Mouse (Mus musculus): ENCODE measurements around the gene Gipc3. TPM values are rescaled to one million over a fixed set of nuclear protein-coding genes. Genes with fewer than 3 reads are reported as not detected.

Gipc3 gene
- polyA plus RNA-seq, 1 experiment = 0.01 TPM

DNA sequence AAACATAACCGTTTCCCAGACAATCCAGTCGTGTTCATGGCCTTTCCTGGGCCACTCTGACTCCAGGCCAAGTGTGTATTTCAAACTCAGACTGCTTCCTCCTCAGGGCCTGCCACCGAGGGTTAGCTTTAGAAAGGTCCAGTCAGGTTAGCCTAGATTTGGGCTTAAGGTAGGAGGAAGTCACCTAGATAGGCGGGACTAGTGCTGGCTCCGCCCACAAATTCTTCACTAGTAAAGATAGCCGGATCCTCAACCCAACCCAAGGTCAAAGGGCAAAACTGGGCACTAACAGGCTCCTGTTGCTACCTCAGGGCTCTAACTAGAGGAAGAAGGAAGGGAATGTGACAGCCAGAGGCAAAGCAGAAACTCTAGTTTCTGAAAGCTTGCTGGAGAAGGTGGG lies 56.5 kb downstream of the Gipc3 start:
- Histone ChIP-seq H3K27me3 (ENCODE audit: control insufficient read depth) (peaks cover 54% of the 10 kb centered on the region), H3K36me3 (ENCODE audit: control insufficient read depth) (no peaks in the 10 kb centered on the region), H3K9me3 (ENCODE audit: control insufficient read depth, low read length) (peaks cover 4% of the 10 kb centered on the region; the same call in 1 of the 2 replicates), H3K4me1 (ENCODE audit: control insufficient read depth) (peaks cover 54% of the 10 kb centered on the region), H3K4me3 (replicated peaks) (no peak overlapping the region)
- no peak for TF ChIP-seq TAL1 (IDR thresholded peaks at IDR 0.05; ENCODE audit: low read length)
- no peak for TF ChIP-seq GATA1 (IDR thresholded peaks at IDR 0.05; ENCODE audit: low read length)

GRCm38 (mm10) chr10:81285694-81286450 lies 57.2 kb downstream of the Gipc3 start:
- no peaks in the 10 kb centered on the region for H3K36me3 ChIP-seq (ENCODE audit: control insufficient read depth)
- no peak for TF ChIP-seq GATA1 (IDR thresholded peaks at IDR 0.05; ENCODE audit: low read length)
- no peak for TF ChIP-seq TAL1 (IDR thresholded peaks at IDR 0.05; ENCODE audit: low read length)
- H3K27me3 ChIP-seq (ENCODE audit: control insufficient read depth) = peaks cover 58% of the 10 kb centered on the region
- H3K4me1 ChIP-seq (ENCODE audit: control insufficient read depth) = peaks cover 46% of the 10 kb centered on the region
- H3K4me3 ChIP-seq (replicated peaks) = peak overlapping the region; percentile 52
- peaks cover 4% of the 10 kb centered on the region; the same call in 1 of the 2 replicates for H3K9me3 ChIP-seq (ENCODE audit: control insufficient read depth, low read length)

Other genes starting within 250 kb of the Gipc3 start
- gene Creb3l3, start 244.4 kb downstream of the Gipc3 start, polyA plus RNA-seq (2012) = 0.05 and 0.07 TPM in 2 replicates
- gene Map2k2, start 237.4 kb downstream of the Gipc3 start, polyA plus RNA-seq (2012) = 89.1 and 93.4 TPM in 2 replicates
- 42.0 and 45.8 TPM in 2 replicates for gene Zbtb7a, start 208.0 kb downstream of the Gipc3 start, polyA plus RNA-seq (2012)
- 13.4 and 16.4 TPM in 2 replicates for gene Pias4, start 175.3 kb downstream of the Gipc3 start, polyA plus RNA-seq (2012)
- 124 and 177 TPM in 2 replicates for gene Eef2, start 166.6 kb downstream of the Gipc3 start, polyA plus RNA-seq (2012)
- gene Dapk3, start 160.3 kb downstream of the Gipc3 start, polyA plus RNA-seq (2012) = 8.1 and 8.3 TPM in 2 replicates
- not detected in 2 replicates for gene 4930442H23Rik, start 159.4 kb downstream of the Gipc3 start, polyA plus RNA-seq (2012)
- gene Nmrk2, start 141.2 kb downstream of the Gipc3 start, polyA plus RNA-seq (2012) = not detected in 2 replicates
- gene Atcay, start 112.4 kb downstream of the Gipc3 start, polyA plus RNA-seq (2012) = not detected in 2 replicates
- not detected in 2 replicates for gene Zfr2, start 110.1 kb downstream of the Gipc3 start, polyA plus RNA-seq (2012)
- 0.07 and 0.15 TPM in 2 replicates for gene Matk, start 90.3 kb downstream of the Gipc3 start, polyA plus RNA-seq (2012)
- 43.8 and 44.0 TPM in 2 replicates for gene Mrpl54, start 76.3 kb downstream of the Gipc3 start, polyA plus RNA-seq (2012)
- gene Apba3, start 76.3 kb downstream of the Gipc3 start, polyA plus RNA-seq (2012) = 4.6 and 5.7 TPM in 2 replicates
- 0.01 and 0.02 TPM in 2 replicates for gene Tjp3, start 51.7 kb downstream of the Gipc3 start, polyA plus RNA-seq (2012)
- 4.0 and 4.5 TPM in 2 replicates for gene Pip5k1c, start 50.3 kb downstream of the Gipc3 start, polyA plus RNA-seq (2012)
- 13.2 and 13.3 TPM in 2 replicates for gene Cactin, start 22.2 kb downstream of the Gipc3 start, polyA plus RNA-seq (2012)
- 0.04 TPM in 1 of 2 replicates, not detected in the other for gene Tbxa2r, start 14.5 kb downstream of the Gipc3 start, polyA plus RNA-seq (2012)
- 52.7 and 55.8 TPM in 2 replicates for gene Hmg20b, start 7.2 kb upstream of the Gipc3 start, polyA plus RNA-seq (2012)
- 6.7 and 7.2 TPM in 2 replicates for gene Mfsd12, start 14.2 kb upstream of the Gipc3 start, polyA plus RNA-seq (2012)
- gene 4930404N11Rik, start 22.6 kb upstream of the Gipc3 start, polyA plus RNA-seq (2012) = 3.2 and 5.6 TPM in 2 replicates
- 62.5 and 67.4 TPM in 2 replicates for gene Fzr1, start 35.2 kb upstream of the Gipc3 start, polyA plus RNA-seq (2012)
- 29.2 and 34.1 TPM in 2 replicates for gene Dohh, start 41.2 kb upstream of the Gipc3 start, polyA plus RNA-seq (2012)
- gene Gm48551, start 41.2 kb upstream of the Gipc3 start, polyA plus RNA-seq (2012) = 0.08 and 0.20 TPM in 2 replicates
- 0.26 and 0.80 TPM in 2 replicates for gene Gm48552, start 45.7 kb upstream of the Gipc3 start, polyA plus RNA-seq (2012)
- 0.09 TPM in 1 of 2 replicates, not detected in the other for gene Smim24, start 49.8 kb upstream of the Gipc3 start, polyA plus RNA-seq (2012)
- 0.55 and 0.94 TPM in 2 replicates for gene Nfic, start 112.4 kb upstream of the Gipc3 start, polyA plus RNA-seq (2012)
- not detected in 2 replicates for gene Celf5, start 139.4 kb upstream of the Gipc3 start, polyA plus RNA-seq (2012)
- gene Ncln, start 153.1 kb upstream of the Gipc3 start, polyA plus RNA-seq (2012) = 6.2 and 7.9 TPM in 2 replicates
- 0.04 and 0.05 TPM in 2 replicates for gene S1pr4, start 156.9 kb upstream of the Gipc3 start, polyA plus RNA-seq (2012)
- 0.14 and 0.24 TPM in 2 replicates for gene Gna15, start 181.0 kb upstream of the Gipc3 start, polyA plus RNA-seq (2012)
- 1.2 and 1.5 TPM in 2 replicates for gene Gna11, start 201.9 kb upstream of the Gipc3 start, polyA plus RNA-seq (2012)
- gene Aes, start 216.2 kb upstream of the Gipc3 start, polyA plus RNA-seq (2012) = 152 and 158 TPM in 2 replicates
- 0.09 and 0.10 TPM in 2 replicates for gene Tle2, start 231.3 kb upstream of the Gipc3 start, polyA plus RNA-seq (2012)